Mouse (Mus musculus): ENCODE measurements at regions not wholly inside any gene's neighbourhood (a gene's known extent, or its start where the extent isn't known, plus 50 kb on each side); places are given as distances from the start of the nearest gene placed in this dataset.

GRCm38 (mm10) chr13:45262011-45262410 lies 127.5 kb upstream of the Mylip start:
- TF ChIP-seq CTCF (IDR thresholded peaks at IDR 0.05; ENCODE audit: extremely low read depth, insufficient read length, insufficient replicate concordance, low read depth, low read length): no peak
- TF ChIP-seq POLR2A (IDR thresholded peaks at IDR 0.05; ENCODE audit: low read depth, low read length): no peak

All from small intestine, adult 2 months (tissue).